In genomic region chr13:110018941-110019743, GRCm38 (mm10) we compare ENCODE assay signal across 7 mouse cellular contexts.
DNase-seq lines count a peak whose midpoint lies in the region; ATAC-seq and TF ChIP-seq lines count a peak whose summit lies in the region.

No protein-coding gene starts in this region.

- H3K9me3 ChIP-seq in E14TG2a.4 (ENCODE audit: low read length): peaks cover 11% of the 10 kb centered on the region
- no peaks in the 10 kb centered on the region for H3K9me3 ChIP-seq in limb, embryonic 12.5 days
- no peaks in the 10 kb centered on the region for H3K9me3 ChIP-seq in midbrain, postnatal 0 days (ENCODE audit: low read length)

- 0 out of 2 replicates have a peak, but pooled peaks have one; percentile 38 for ATAC-seq in limb, embryonic 12.5 days (ENCODE audit: insufficient number of reproducible peaks, insufficient read depth, low FRiP score, low TSS enrichment, low read depth)
- ATAC-seq in midbrain, postnatal 0 days (ENCODE audit: low FRiP score): peak; percentile 67

- no peak overlapping the region for H3K27ac ChIP-seq in limb, embryonic 12.5 days
- H3K27ac ChIP-seq in midbrain, postnatal 0 days (ENCODE audit: low read depth, low read length): peak overlapping the region; percentile 65

- intact Hi-C loops in heart, postnatal 36 days (cut with DNase I): loop anchor here (1.0 kb wide), 2 partner anchors 97 to 243 kb away; no protein-coding TSS in a partner anchor
- intact Hi-C loops in left cerebral cortex, postnatal 10 days (cut with DNase I): loop anchor here (2.0 to 5.0 kb wide), 2 partner anchors 92 to 242 kb away; no protein-coding TSS in a partner anchor

- H3K4me3 ChIP-seq in E14TG2a.4 (replicated peaks; ENCODE audit: low read length): peak overlapping the region; percentile 69
- H3K4me3 ChIP-seq in limb, embryonic 12.5 days (replicated peaks): peak overlapping the region; percentile 35
- peak overlapping the region; percentile 29 for H3K4me3 ChIP-seq in midbrain, postnatal 0 days (ENCODE audit: low read depth, low read length)

- no peak for TF ChIP-seq CTCF in E14TG2a.4 (conservative IDR thresholded peaks at IDR 0.05; ENCODE audit: low read length)
- TF ChIP-seq CTCF in midbrain, postnatal 0 days (IDR thresholded peaks at IDR 0.05): peak; percentile 31; the same call in 1 of the 2 replicates

- peak; percentile 13 for DNase-seq in 416B (ENCODE audit: low read depth)
- peak; percentile 24 for DNase-seq in embryo, embryonic 10 days (ENCODE audit: low spot score)
- DNase-seq in heart, postnatal 36 days: peak; percentile 9 to 11
- peak; percentile 45 for DNase-seq in midbrain, postnatal 0 days (ENCODE audit: low spot score)
- no peak for DNase-seq in left cerebral cortex, postnatal 10 days (ENCODE audit: extremely low spot score in 1 of 2, low spot score in 2 of 2)

- H3K9ac ChIP-seq in limb, embryonic 12.5 days (replicated peaks): peak overlapping the region; percentile 13; the same call in 1 of the 2 replicates
- H3K9ac ChIP-seq in midbrain, postnatal 0 days (replicated peaks; ENCODE audit: low read length, poor library complexity, severe bottlenecking): peak overlapping the region; percentile 50

- no peaks in the 10 kb centered on the region for H3K36me3 ChIP-seq in E14TG2a.4 (ENCODE audit: insufficient read depth, low read length)
- no peaks in the 10 kb centered on the region for H3K36me3 ChIP-seq in limb, embryonic 12.5 days
- H3K36me3 ChIP-seq in midbrain, postnatal 0 days (ENCODE audit: insufficient read depth, low read length): no peaks in the 10 kb centered on the region

- H3K27me3 ChIP-seq in E14TG2a.4 (ENCODE audit: insufficient read depth, low read length): peaks cover under 1% of the 10 kb centered on the region; the same call in 1 of the 2 replicates
- H3K27me3 ChIP-seq in limb, embryonic 12.5 days: peaks cover 22% of the 10 kb centered on the region
- no peaks in the 10 kb centered on the region for H3K27me3 ChIP-seq in midbrain, postnatal 0 days (ENCODE audit: insufficient read depth, low read length)

- H3K4me1 ChIP-seq in E14TG2a.4 (replicated peaks; ENCODE audit: low read depth, low read length): peaks cover 37% of the 10 kb centered on the region
- peaks cover 19% of the 10 kb centered on the region for H3K4me1 ChIP-seq in limb, embryonic 12.5 days (replicated peaks)
- H3K4me1 ChIP-seq in midbrain, postnatal 0 days (ENCODE audit: insufficient read depth, low read length): peaks cover 8% of the 10 kb centered on the region; the same call in 1 of the 2 replicates

- WGBS in limb, embryonic 12.5 days: 3% methylated on average over 20 of the region's 20 CpGs
- WGBS in midbrain, postnatal 0 days: 2% methylated on average over 20 of the region's 20 CpGs

- H3K4me2 ChIP-seq in limb, embryonic 12.5 days: peak overlapping the region; percentile 62
- H3K4me2 ChIP-seq in midbrain, postnatal 0 days (ENCODE audit: low read depth, low read length, poor library complexity, severe bottlenecking): peak overlapping the region; percentile 75

Comparison
In these comparisons a context has a peak if more than half of its experiments do, and no peak if none do; other contexts are left out.
1. DNase-seq: peak in 416B (single experiment), embryo, embryonic 10 days (single experiment), heart, postnatal 36 days (2 of 2) and midbrain, postnatal 0 days (single experiment); none in left cerebral cortex, postnatal 10 days (0 of 2).
2. Peak in every context shown above with its lines, with median percentiles within 50 percentile points of each other: H3K4me3 ChIP-seq.